Mouse (Mus musculus) brain, adult 2 months (tissue): ENCODE results near the gene Cst9.

Experiments
- DNase-seq: peaks from one replicate; pipeline ENCODE4 v3.0.0; 2011; ENCODE audit warnings: low read depth, low spot score

Gene Cst9

DNA sequence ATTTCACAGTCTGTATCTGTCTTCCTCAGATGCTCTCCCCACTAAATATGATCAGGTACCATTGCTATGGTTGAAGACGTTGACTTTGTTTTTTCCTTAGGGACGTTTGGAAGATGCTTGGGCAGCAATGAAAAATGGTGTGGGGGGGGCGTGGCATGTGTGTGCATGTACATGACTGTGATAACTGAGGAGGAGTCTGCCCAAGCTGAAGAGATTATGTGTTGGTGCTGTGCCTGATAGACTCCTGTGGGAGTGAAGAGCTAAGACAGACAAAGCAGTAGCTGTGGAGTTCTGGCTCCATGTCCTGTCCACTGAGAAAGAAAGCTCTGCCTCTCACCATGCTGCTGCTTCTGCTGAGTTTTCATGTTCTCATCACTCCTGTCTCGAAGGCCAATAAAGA lies at the start of gene Cst9:
Cst9 (plus strand) TSS at position 236 of the 400 bp plus-strand sequence.
- DNase-seq = no peak

DNA sequence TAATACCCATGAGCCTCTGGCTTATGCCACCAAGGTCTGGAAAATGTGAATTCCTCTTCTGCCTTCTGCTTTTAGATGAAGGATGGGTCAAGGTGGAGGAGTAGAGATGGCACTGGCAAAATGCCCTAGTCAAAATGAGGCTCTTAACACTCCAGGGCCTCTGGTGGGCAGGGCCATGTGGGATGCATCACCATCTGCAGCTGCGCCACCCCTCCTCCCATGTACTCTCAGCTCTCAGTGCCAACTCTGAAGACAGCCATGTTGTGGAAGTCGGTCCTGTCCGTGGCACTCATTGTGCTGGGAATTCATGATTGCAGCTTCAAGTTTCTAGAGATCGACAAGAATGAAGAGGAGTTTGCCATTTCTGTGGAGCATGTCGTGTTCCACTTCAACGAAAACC lies 45.8 kb upstream of the Cst9 start, which contains the start of gene Cst12:
Cst12 (plus strand) TSS at position 220 of the 400 bp plus-strand sequence.
- no peak for DNase-seq

DNA sequence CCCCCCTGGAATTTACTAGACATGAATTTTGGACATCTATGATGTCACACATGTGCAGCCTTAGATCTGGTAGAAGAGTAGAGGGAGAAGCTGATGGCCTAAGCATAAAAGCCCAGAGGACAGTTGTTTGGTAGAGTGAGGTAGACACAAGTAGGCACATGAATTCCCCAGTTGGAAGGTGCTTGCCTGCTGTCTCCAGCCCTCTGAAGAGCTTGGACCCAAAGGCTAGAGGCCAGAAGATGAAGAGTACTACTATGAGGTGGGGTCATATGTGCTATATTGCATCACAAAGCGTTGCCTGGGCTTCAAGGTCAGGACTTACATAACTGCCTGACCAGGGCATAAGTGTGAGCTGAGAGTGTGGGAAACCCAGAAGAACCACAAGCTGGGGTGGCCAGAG lies 36.5 kb upstream of the Cst9 start, which contains the start of gene Cst8:
Cst8 (plus strand) TSS at position 301 of the 400 bp plus-strand sequence.
- no peak for DNase-seq

DNA sequence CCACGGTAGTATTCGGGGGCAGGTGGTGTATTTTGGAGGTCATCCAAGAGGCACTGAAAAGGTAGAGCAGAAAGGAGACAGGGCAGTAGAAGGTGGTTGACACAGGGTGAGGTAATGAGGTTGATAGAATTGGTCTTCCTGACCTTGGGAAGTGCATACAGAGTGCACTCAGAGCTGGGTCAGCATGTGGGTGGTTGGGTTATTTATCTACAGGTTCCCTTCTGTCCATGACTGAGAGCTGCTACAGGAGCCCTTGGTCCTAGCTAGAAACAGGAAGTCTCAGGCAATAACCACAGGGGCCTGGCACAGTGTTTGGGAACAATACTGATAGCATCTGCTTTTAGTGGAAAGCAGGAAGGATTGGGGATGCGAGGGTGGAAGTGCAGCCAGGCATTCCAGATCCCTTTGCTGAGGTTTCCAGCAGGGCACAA lies 33.4 kb upstream of the Cst9 start:
- DNase-seq = peak; percentile 92

DNA sequence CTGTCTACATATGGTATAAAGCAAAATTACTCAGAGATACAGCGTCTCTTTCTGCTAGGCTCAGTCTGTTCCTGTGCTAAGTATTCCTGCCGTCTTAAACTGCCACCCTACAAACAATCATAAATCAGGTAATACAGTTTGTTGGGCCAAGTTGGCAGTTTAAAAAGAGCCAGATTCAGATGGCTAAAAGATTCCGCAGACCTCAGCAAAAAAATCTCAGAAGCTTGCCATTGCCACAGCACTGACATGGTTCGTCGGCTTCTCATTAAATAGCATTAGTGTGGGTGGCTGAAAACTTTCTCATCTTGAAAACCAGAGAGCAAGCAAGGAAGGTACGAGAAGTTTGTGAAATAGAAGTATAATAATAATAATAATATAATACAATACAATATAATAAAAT lies 28.3 kb upstream of the Cst9 start:
- DNase-seq = peak; percentile 8

DNA sequence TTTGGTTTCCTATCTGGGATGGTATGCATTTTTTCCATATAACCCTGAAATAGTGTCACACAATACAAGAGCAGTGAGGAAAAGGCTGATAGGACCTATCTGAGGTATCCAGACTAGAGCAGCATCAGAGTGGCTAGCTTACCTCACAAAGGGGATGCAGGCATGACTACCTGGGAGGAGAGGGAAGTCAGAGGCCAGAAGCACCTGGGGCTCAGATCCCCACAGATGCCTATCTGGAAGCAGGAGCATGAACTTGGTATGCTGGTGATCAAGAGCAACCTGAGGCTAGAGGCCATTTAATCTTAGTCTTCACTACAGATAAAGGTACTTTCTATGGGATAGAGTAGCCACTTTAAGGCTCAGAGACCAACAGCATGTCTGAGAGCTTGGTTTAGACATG lies 15.0 kb upstream of the Cst9 start, which contains the start of gene Cst13:
Cst13 (plus strand) TSS at position 173 of the 400 bp plus-strand sequence.
- no peak for DNase-seq

DNA sequence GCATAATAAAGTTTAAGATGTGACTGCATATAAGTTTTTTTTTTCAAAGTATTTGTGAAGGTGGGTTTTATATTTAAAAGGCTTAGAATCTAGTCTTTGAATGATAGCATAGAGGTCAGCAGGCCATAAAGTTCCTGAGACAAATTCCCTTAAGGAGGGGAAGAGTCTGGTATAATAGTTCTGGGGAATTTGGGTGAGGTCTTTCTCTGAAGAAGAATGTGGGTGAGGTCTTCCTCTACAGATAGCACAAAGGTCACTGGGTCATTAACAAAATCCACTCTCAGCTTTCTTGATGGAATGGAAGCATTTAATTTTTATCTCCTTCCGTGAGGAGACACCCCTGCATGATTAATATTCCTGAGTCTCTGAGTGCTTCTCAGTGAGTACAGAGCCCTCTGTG lies 9.0 kb upstream of the Cst9 start:
- no peak for DNase-seq

DNA sequence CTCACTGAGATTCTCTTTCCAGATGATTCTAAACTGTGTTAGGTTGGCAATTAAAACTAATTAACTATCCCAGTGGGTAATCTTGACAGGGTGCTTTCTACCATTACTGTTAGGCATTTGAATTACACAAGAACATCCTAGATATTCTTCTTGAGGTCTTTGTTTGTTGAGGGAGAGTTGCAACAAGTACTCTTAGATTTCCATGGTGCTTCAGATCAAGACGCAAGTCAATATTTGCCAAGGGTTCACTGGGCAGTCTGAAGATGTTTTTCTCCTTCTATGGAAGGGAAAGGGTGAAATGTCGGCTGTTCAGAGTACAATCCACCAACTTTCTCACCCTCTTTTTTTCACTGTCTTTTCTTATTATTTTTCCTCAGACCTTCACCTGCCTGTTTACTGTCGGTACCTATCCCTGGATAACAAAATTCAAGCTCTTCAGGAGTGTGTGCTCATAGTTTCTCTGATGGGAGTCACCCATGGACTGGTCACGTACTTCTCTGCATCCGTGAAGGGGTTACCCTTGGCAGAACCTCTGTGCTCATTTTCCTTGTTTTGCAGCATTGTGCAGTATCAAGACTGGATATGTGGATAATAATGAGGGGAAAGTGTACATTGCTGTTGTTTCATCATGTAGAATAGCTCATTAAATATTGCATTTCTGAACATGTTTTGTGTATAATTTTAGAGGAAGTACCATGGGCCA lies 3.3 kb downstream of the Cst9 start:
- no peak for DNase-seq

DNA sequence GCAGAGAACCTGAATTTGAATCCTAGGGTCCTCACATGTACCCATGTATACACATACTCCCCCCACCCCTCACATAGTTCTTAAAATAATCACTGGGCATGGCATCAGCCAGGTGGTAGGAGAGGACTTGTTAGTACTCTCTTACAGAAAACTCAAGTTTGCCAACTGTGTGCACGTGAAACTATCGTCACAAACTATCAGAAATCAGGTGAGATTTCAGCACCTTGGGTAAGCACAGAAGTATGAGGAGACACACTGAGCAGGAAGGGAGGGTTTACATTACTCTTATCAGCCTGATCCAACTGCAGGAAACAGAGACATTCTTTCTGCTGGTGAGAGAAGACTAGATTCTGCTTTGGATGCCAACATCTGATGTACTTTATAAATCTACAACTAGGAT lies 4.3 kb downstream of the Cst9 start:
- DNase-seq = no peak

DNA sequence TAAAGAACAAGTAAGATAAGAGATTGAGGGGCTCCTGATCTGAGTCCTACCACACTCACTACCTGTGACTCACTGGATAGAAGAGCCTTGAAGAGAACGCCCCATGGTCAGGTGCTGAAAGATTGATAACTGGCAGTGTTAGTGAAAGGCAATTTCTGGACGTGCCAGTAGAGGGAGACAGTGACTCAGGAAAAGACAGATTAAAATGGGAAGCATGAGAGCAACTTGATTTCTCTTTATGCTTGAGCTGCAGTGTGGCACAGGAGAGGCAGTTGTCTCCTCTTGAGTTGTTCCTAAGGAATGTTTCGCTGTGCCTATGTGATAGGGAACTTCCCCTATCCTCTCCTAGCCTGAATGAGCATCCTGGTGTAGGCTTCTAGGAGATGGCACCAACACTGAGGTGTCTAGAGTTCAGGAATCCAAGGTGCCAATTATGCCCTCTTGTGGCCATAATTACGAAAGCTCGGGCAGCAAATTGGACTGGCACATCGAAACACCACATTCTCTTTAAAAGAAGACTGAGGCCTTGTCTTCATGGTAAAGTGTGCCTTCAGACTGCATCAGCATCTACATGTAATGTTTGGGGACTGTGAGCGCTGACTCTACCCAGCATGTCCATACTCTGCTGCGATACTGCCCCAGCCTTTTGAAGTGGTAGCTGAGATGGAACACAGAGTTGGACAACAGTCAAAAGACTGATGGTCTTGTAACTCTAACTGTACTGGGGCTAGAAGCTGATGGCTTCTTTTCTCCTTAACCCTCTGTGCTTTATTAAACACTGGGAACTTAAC lies 16.4 kb downstream of the Cst9 start:
- peak; percentile 80 for DNase-seq

DNA sequence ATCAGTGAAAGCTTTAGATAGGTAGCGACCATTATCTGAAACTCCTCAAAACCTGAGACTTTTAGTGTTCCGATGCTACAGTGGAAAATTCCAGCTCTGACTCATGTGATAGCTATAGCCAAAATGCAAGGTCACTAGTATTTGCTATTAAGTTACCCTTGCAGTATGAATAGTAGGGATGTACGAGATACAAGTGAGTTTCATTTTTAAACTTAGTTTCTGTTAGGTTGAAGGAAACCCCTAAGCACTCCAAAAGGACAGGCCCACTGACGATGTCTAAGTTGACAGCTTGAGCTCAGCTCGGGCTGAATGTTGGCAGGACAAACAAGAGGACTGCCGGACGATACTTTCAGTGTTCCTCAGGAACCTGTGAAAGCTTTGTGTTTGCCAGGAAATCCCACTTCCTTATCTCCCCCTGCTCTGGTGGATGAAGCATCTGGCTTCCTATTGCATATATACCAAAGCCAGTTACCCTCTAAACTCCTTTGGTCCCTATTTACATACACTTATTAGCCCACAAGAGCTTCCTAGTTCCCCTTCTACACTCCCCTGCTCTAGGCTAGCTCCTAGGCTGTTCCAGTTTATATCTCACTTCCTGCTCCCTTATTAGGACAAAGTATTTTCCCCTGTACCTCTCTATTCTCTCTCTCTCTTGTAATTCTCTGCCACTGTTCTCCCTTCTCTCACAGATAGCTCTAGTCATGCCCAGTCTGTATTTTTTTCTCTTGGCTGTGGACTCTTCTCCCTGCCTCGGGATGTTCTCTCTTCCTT lies 21.9 kb downstream of the Cst9 start:
- no peak for DNase-seq

DNA sequence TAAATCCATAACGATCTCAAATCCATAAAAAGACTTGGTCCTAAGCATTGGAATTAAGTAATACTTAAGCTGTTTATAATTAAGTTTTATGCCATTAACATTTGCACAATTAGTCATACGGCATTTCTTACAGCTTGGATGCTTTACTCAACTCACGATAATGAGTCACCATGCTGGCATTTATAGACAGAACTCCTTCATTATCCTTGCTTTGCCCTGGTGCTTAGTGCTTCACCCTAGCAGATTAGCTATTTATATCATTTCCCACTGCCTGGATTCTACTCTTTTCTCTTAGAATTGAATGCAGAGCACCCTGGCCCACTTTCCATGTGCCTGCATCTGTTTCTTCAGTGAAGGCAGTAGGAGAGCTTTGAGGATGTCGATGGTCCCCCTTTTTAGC lies 22.6 kb downstream of the Cst9 start:
- peak; percentile 70 for DNase-seq

DNA sequence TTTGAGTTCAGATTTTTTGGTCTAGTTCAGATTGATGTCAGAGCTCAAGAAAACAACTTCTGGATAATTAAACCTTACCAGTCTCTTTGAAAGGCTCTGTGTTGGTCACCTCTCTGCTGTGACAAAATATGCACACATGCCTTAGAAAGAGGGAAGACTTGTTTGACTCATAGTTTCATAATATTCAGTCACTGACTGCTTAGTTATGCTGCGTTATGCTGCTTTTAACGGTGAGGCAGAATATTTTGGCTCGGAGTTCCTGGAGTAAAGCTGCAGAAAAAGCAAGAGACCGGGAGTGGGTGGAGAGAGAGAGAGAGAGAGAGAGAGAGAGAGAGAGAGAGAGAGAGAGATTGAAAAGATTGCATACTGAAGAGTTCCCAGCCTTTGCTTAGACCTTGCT lies 26.0 kb downstream of the Cst9 start:
- peak; percentile 62 for DNase-seq

DNA sequence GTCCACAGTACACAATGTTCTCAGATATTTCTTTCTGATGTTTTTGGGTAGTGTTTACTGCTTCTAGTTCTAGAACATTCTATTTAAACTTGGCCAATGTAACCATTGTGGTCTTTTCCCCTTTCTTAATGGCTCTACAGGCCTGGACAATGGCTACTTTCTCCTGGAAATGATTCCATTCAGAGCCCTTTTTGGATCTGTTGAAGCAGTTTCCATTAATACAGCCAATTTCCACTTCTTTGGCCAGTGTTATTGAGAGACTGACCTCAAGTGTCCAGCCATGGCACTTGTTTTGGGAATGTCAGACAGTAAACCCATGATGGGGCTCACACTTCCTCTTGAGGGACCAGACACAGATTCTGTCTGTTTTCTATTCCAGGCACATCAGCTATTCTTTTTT lies 26.7 kb downstream of the Cst9 start:
- DNase-seq = no peak

DNA sequence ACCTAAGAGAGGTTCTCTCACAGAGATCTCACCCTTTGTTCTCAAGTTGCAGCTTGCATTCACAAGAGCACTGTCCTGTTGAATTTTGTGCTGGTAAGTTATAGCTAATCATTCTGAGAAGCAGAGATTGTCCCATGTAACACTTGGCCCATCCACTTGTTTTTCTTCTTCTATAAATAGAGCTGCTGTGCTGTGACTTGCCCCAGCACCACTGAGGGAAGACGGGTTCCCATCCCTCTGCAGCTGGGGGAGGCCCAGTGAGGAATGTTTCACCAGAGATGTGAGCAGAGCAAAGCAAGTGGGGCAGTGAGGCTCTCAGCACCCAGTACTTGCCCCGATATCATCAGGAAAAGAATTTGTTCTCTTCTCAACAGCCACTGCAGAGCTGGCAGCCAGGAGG lies 30.0 kb downstream of the Cst9 start, which contains the start of gene 9230104L09Rik:
9230104L09Rik (minus strand) TSS at position 73 of the 400 bp plus-strand sequence.
- DNase-seq = no peak

DNA sequence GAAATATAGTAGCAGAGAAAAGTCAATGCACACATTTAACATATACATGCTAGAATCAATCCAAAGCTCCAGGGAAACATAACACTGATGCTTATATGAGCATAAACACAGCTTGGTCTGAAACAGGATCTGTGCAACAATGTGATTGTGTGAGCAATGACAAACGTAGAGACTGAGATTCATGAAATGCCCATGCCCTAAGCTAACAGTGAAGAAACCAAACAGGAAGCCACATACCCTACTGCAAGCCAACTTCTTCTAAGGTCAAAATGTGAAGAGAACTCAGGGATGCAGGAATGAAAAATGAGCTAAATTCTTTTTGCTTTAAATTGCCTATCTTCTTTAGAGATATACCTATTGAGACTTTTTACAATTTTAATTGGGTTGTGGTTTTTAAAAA lies 34.0 kb downstream of the Cst9 start:
- DNase-seq = no peak

DNA sequence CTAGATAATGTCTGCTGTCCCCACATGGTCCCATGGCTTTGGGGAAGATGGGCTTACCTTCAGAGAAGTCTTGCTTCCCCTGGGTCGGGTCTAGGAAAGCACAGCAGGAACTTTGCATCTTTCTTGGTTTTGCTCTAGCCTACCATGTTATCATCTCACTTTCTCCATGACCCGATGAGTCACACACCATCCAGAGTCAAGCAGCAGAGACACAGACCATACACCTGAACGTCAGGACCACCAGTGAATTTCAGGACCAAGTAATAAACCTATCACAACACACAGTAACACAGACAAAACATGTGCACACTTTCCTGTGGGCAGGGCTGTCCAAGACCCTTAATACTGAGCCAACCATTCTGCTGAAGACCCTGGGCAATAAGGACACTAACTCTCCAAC lies 35.6 kb downstream of the Cst9 start:
- no peak for DNase-seq

DNA sequence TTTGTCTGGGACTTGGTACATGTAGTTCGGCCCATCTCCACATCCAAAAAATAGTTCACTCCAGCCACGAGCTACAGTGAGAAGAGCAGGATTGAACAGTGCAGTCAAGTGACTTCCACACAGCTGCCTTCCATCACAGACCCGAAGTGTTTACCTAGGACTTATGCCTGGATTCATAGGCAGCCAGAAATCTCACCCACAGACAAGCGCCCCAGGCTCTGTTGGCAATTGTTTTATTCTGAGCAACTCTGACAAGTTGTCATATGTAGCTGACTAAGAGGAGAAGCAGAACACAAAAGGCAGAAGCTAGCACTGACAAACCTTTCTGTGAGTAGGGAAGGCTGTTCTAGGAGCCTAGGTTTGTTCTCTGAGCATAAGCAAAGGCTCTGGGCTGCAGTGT lies 37.9 kb downstream of the Cst9 start:
- peak; percentile 69 for DNase-seq

DNA sequence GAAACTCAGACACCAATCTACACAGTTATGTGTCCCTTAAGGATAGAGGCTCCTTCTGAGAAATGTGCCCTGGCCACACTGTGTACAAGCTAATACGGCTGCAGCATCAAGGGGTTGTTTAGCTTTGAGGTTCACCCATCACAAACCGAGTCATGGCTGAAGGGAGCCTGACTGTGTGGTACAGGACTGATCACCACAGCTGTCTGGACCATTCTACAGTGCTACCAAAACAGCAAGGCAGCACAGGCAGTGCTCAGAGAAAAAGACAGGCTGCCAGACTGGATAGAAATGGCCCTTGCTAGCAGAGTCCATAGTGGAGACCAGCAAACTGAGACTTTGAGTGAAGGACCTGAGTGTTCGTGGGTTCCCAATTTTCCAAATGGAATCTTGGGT lies 39.3 kb downstream of the Cst9 start:
- DNase-seq = no peak

DNA sequence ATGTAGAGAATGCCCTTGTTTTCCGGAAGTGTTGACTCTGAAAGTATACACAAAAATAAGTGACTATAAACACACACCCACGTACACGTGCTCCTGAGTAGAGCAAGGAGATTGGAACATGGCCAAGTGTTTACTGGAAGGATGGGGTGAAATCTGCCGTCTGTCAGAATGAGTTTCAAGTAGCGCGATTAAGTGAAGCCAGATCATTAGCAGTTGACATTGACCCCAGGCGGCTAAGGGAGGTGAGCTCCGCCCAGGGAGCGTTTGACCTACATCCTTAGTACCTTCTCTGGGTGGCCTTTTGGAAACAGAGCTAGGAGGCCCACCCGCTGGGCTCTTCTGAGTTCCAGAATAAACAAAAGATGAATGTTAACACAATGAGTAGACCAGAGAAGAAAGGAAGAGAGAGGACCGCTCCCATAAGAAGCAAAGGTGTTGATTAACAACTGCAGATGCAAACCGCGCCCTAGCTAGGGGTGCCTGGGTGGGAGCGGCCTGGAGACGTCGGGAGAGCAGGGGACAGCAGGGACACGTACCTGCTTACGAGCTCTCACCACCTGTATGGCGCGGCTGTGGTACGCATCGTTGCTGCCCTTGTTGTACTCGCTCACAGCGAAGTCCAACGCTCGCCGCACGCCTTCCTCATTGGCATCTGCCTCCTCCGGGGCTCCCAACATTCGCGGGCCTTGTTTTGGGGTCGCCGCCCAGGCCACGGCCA lies 39.8 kb downstream of the Cst9 start:
- DNase-seq = peak; percentile 60

DNA sequence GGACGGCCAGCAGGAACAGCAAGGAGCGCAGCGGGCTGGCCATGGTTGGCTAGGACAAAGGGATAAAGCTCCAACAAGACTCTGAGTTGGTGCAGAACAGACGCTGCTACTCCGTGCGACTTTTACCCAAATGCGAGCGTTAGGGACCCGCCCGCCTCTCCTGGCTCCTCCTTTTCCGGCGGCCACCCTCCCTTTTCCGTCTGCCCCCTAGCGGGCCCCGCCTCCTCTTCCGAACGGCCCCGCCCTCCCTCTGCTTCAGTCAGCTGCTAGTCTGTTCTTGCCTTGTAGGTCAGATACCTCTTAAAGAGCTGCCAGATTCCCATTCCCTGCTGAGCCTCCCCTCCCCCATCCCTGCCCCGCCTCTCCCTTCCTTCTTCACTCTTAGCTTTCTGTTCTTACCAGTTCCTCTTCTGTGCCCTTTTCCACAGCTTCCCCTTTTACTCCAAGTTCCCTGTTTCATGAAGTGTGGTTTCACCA lies 40.4 kb downstream of the Cst9 start, which contains the start of gene Cst3:
Cst3 (minus strand) TSS at position 358 of the 477 bp plus-strand sequence.
- peak; percentile 93 for DNase-seq
